Mouse (Mus musculus) embryonic facial prominence, embryonic 14.5 days (tissue): ENCODE data around the gene Tmem164. TPM values are rescaled to one million over a fixed set of nuclear protein-coding genes. Genes with fewer than 3 reads are reported as not detected.

Source experiments
- ATAC-seq: fragments of 200-750 bp; cut with Nextera tagmentation; 2 replicates; pipeline ENCODE4 v1.8.0; 2017; ENCODE audit warnings: low read depth, moderate number of reproducible peaks, moderate TSS enrichment
- DNase-seq: peaks from one replicate; pipeline ENCODE4 v3.0.0-alpha.2; 2015; ENCODE audit warnings: low spot score
- H3K27ac ChIP-seq: fragments of 300-500 bp; sonication (generic); replicated peaks from 2 replicates; pipeline ENCODE4 v1.5.1; 2014; ENCODE audit warnings: low read depth, mild to moderate bottlenecking, low read length, moderate library complexity
- H3K27me3 ChIP-seq: fragments of 300-500 bp; sonication (generic); replicated peaks from 2 replicates; pipeline ENCODE4 v1.6.1; 2014; ENCODE audit warnings: low read length; ENCODE audit not compliant: control insufficient read depth, insufficient read depth
- H3K36me3 ChIP-seq: fragments of 300-500 bp; sonication (generic); 2 replicates; pipeline ENCODE4 v1.6.1; 2014; ENCODE audit warnings: low read length, mixed read lengths; ENCODE audit not compliant: control insufficient read depth, insufficient read depth
- H3K4me1 ChIP-seq: fragments of 300-500 bp; sonication (generic); 2 replicates; pipeline ENCODE4 v1.6.1; 2014; ENCODE audit warnings: antibody characterized with exemption, low read length; ENCODE audit not compliant: control insufficient read depth, insufficient read depth
- H3K4me2 ChIP-seq: fragments of 300-500 bp; sonication (generic); 2 replicates; pipeline ENCODE4 v1.6.1; 2014; ENCODE audit warnings: low read depth, mild to moderate bottlenecking, low read length, moderate library complexity, mixed read lengths
- H3K4me3 ChIP-seq: fragments of 300-500 bp; sonication (generic); 2 replicates; pipeline ENCODE4 v1.5.1; 2014; ENCODE audit warnings: low read depth, mild to moderate bottlenecking, low read length
- H3K9ac ChIP-seq: fragments of 300-500 bp; sonication (generic); 2 replicates; pipeline ENCODE4 v1.6.1; 2014; ENCODE audit warnings: low read depth, mild to moderate bottlenecking, low read length, moderate library complexity, mixed read lengths
- H3K9me3 ChIP-seq: fragments of 300-500 bp; sonication (generic); 2 replicates; pipeline ENCODE4 v1.6.1; 2016; ENCODE audit warnings: low read length; ENCODE audit not compliant: control insufficient read depth
- WGBS: fragments of 180-500 bp; shearing (Covaris S2); extraction: QIAGEN DNeasy Blood & Tissue Kit; methylation state at CpG from one replicate; pipeline ENCODE4 v1.1.7; 2014; 5-methylcytosine and 5-hydroxymethylcytosine counted together
- polyA plus RNA-seq: library from polyadenylated mRNA; unstranded; fragments of >200 nt; fragmentation: Nextera tagmentation; extraction: Ambion mirVana; gene quantifications from 2 replicates; pipeline ENCODE4 v1.2.1, GENCODE M21; 2014

Tmem164 gene
- polyA plus RNA-seq, 1 experiment from 2014 or later: 31.8 TPM

- Histone ChIP-seq H3K4me1 (no peaks in the 10 kb centered on the region), H3K4me2 (no peak overlapping the region), H3K27me3 (no peaks in the 10 kb centered on the region; the same call in 1 of the 2 replicates), H3K9ac (no peak overlapping the region), H3K27ac (no peak overlapping the region), H3K9me3 (no peaks in the 10 kb centered on the region), H3K4me3 (no peak overlapping the region), H3K36me3 (0 out of 2 replicates have a peak, but pooled peaks cover 5% of the 10 kb centered on the region)
- DNase-seq: no peak
- WGBS: 84% methylated on average over 2 of the region's 2 CpGs
- no peak for ATAC-seq
Measured at GRCm38 (mm10) chrX:142838841-142839240, 157.6 kb downstream of the Tmem164 start.

- Histone ChIP-seq H3K4me3 (no peak overlapping the region), H3K27ac (no peak overlapping the region), H3K9ac (no peak overlapping the region), H3K4me2 (no peak overlapping the region), H3K36me3 (0 out of 2 replicates have a peak, but pooled peaks cover 5% of the 10 kb centered on the region), H3K27me3 (no peaks in the 10 kb centered on the region; the same call in 1 of the 2 replicates), H3K9me3 (no peaks in the 10 kb centered on the region), H3K4me1 (no peaks in the 10 kb centered on the region)
- no peak for ATAC-seq
- DNase-seq: no peak
- 82% methylated on average over 7 of the region's 7 CpGs for WGBS
Measured at GRCm38 (mm10) chrX:142839411-142839810, 158.2 kb downstream of the Tmem164 start.

- no peaks in the 10 kb centered on the region for H3K9me3 ChIP-seq
- H3K36me3 ChIP-seq: 0 out of 2 replicates have a peak, but pooled peaks cover 5% of the 10 kb centered on the region
- H3K27ac ChIP-seq: no peak overlapping the region
- H3K27me3 ChIP-seq: no peaks in the 10 kb centered on the region; the same call in none of the 2 replicates
- H3K4me3 ChIP-seq: no peak overlapping the region
- WGBS: 86% methylated on average over 4 of the region's 4 CpGs
- ATAC-seq (no peak), DNase-seq (no peak)
- no peak overlapping the region for H3K4me2 ChIP-seq
- H3K9ac ChIP-seq: no peak overlapping the region
- no peaks in the 10 kb centered on the region for H3K4me1 ChIP-seq
Measured at GRCm38 (mm10) chrX:142841916-142842315, 160.7 kb downstream of the Tmem164 start.

- Histone ChIP-seq H3K9me3 (no peaks in the 10 kb centered on the region), H3K4me1 (no peaks in the 10 kb centered on the region), H3K4me2 (no peak overlapping the region), H3K27ac (no peak overlapping the region), H3K27me3 (no peaks in the 10 kb centered on the region; the same call in 1 of the 2 replicates), H3K9ac (no peak overlapping the region), H3K4me3 (no peak overlapping the region), H3K36me3 (0 out of 2 replicates have a peak, but pooled peaks cover 5% of the 10 kb centered on the region)
- 77% methylated on average over 6 of the region's 6 CpGs for WGBS
- DNase-seq (no peak), ATAC-seq (no peak)
Measured at GRCm38 (mm10) chrX:142846266-142846665, 165.1 kb downstream of the Tmem164 start.

- DNase-seq (no peak), ATAC-seq (no peak)
- Histone ChIP-seq H3K9ac (no peak overlapping the region), H3K4me2 (no peak overlapping the region), H3K4me1 (no peaks in the 10 kb centered on the region), H3K4me3 (no peak overlapping the region), H3K27ac (no peak overlapping the region), H3K9me3 (no peaks in the 10 kb centered on the region), H3K36me3 (no peaks in the 10 kb centered on the region), H3K27me3 (no peaks in the 10 kb centered on the region; the same call in 1 of the 2 replicates)
- WGBS: 84% methylated on average over 9 of the region's 9 CpGs
Measured at GRCm38 (mm10) chrX:142848032-142848431, 166.8 kb downstream of the Tmem164 start.

- no peak overlapping the region for H3K9ac ChIP-seq
- no peak overlapping the region for H3K27ac ChIP-seq
- 0 out of 2 replicates have a peak, but pooled peaks cover 4% of the 10 kb centered on the region for H3K27me3 ChIP-seq
- H3K9me3 ChIP-seq: no peaks in the 10 kb centered on the region
- no peaks in the 10 kb centered on the region for H3K36me3 ChIP-seq
- 72% methylated on average over 2 of the region's 2 CpGs for WGBS
- ATAC-seq (no peak), DNase-seq (peak; percentile 22)
- H3K4me1 ChIP-seq: no peaks in the 10 kb centered on the region
- no peak overlapping the region for H3K4me2 ChIP-seq
- no peak overlapping the region for H3K4me3 ChIP-seq
Measured at GRCm38 (mm10) chrX:142869844-142870243, 188.6 kb downstream of the Tmem164 start.

GRCm38 (mm10) chrX:142882255-142882654, 201.0 kb downstream of the Tmem164 start:
- DNase-seq (no peak), ATAC-seq (no peak)
- peaks cover 14% of the 10 kb centered on the region; the same call in 1 of the 2 replicates for H3K27me3 ChIP-seq
- 77% methylated on average over 5 of the region's 5 CpGs for WGBS
- H3K9me3 ChIP-seq: no peaks in the 10 kb centered on the region
- no peak overlapping the region for H3K27ac ChIP-seq
- no peak overlapping the region for H3K9ac ChIP-seq
- H3K4me2 ChIP-seq: no peak overlapping the region
- H3K4me3 ChIP-seq: no peak overlapping the region
- no peaks in the 10 kb centered on the region for H3K4me1 ChIP-seq
- no peaks in the 10 kb centered on the region for H3K36me3 ChIP-seq

GRCm38 (mm10) chrX:142883593-142883992, 202.4 kb downstream of the Tmem164 start:
- no peak overlapping the region for H3K9ac ChIP-seq
- no peaks in the 10 kb centered on the region for H3K9me3 ChIP-seq
- WGBS: 83% methylated on average over 4 of the region's 4 CpGs

GRCm38 (mm10) chrX:142885962-142886361, 204.8 kb downstream of the Tmem164 start:
- H3K27ac ChIP-seq: no peak overlapping the region
- no peak overlapping the region for H3K9ac ChIP-seq
- WGBS: 91% methylated on average over 7 of the region's 7 CpGs
- no peak overlapping the region for H3K4me2 ChIP-seq
- H3K4me1 ChIP-seq: no peaks in the 10 kb centered on the region
- no peak overlapping the region for H3K4me3 ChIP-seq
- no peak for ATAC-seq
- no peaks in the 10 kb centered on the region for H3K36me3 ChIP-seq
- no peak for DNase-seq
- no peaks in the 10 kb centered on the region for H3K9me3 ChIP-seq
- H3K27me3 ChIP-seq: 0 out of 2 replicates have a peak, but pooled peaks cover 7% of the 10 kb centered on the region

More at GRCm38 (mm10) chrX:142883593-142883992, 202.4 kb downstream of the Tmem164 start:
- Histone ChIP-seq H3K27me3 (0 out of 2 replicates have a peak, but pooled peaks cover 11% of the 10 kb centered on the region), H3K27ac (no peak overlapping the region), H3K4me3 (no peak overlapping the region), H3K36me3 (no peaks in the 10 kb centered on the region), H3K4me2 (no peak overlapping the region), H3K4me1 (no peaks in the 10 kb centered on the region)
- no peak for ATAC-seq
- no peak for DNase-seq
